Mouse (Mus musculus): Measurements from ENCODE around the gene Fat3. TPM values are rescaled to one million over a fixed set of nuclear protein-coding genes. Genes with fewer than 3 reads are reported as not detected.

Gene Fat3
- polyA plus RNA-seq, 1 experiment from 2014 or later = 1.8 TPM

DNA sequence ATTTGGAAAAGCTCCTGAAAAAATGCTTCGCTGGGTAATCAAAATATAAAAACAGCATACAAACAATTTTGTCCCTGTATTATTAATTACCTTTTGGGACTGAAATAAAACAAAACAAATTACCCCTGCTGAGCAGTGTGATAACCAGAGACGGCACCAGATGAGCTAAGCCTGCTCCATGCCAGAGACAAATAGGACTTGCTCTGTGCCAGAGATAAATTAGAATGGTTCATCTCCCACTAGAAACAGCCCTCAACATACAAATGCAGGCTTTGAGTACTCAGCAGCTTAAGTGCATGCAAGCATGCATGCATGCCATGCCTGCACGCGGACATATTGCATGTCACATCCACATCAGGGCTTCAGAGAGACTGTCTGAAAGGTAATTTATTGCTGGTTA is 288.9 kb downstream of the Fat3 start:
- H3K27me3 ChIP-seq (ENCODE audit: control insufficient read depth, insufficient read depth, low read length) = no peaks in the 10 kb centered on the region
- no peak overlapping the region for H3K9ac ChIP-seq (ENCODE audit: low read length)
- ATAC-seq (ENCODE audit: insufficient number of reproducible peaks, insufficient read depth, low FRiP score, low read depth) = no peak
- 57% methylated on average over 4 of the region's 4 CpGs for WGBS
- no peak overlapping the region for H3K4me2 ChIP-seq (ENCODE audit: low read length)
- peaks cover 4 to 20% of the 10 kb centered on the region in 2 experiments for H3K4me1 ChIP-seq (ENCODE audit: control insufficient read depth in 2 of 2, insufficient read depth in 2 of 2, low read length in 2 of 2)
- H3K36me3 ChIP-seq (ENCODE audit: control insufficient read depth, insufficient read depth, low read length) = no peaks in the 10 kb centered on the region
- no peak overlapping the region for H3K27ac ChIP-seq (replicated peaks in 1 of 2; ENCODE audit: control insufficient read depth in 1 of 2, insufficient read depth in 1 of 2, low read depth in 2 of 2, low read length in 2 of 2)
- H3K4me3 ChIP-seq (ENCODE audit: control insufficient read depth in 1 of 2, insufficient read depth in 1 of 2, low read depth in 1 of 2, low read length in 2 of 2) = no peak overlapping the region
- no peaks in the 10 kb centered on the region for H3K9me3 ChIP-seq (ENCODE audit: control insufficient read depth, low read length)

DNA sequence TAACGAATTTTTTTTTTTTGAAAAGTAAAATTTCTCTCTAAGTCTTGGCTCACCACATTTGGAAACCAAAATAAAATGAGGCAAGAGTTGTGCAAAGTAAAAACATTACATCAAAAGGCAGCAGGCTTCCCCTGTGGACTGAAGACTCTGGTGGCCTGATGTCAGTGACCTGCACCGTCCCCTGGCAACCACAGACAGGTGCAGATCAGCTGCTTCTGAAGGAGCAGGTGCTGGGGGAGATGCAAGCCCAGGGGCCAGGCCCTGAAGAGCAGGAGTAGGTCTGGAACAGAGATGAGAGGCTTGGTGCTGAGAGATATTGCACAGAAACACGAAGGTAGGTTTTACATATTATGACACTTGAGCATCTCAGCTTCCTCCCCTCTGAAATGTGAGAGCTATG is 289.6 kb downstream of the Fat3 start:
- H3K36me3 ChIP-seq (ENCODE audit: control insufficient read depth, insufficient read depth, low read length) = no peaks in the 10 kb centered on the region
- H3K27me3 ChIP-seq (ENCODE audit: control insufficient read depth, insufficient read depth, low read length) = no peaks in the 10 kb centered on the region
- H3K4me2 ChIP-seq (ENCODE audit: low read length) = no peak overlapping the region
- 82% methylated on average over 3 of the region's 3 CpGs for WGBS
- no peak overlapping the region for H3K4me3 ChIP-seq (ENCODE audit: control insufficient read depth in 1 of 2, insufficient read depth in 1 of 2, low read depth in 1 of 2, low read length in 2 of 2)
- no peak overlapping the region for H3K27ac ChIP-seq (replicated peaks in 1 of 2; ENCODE audit: control insufficient read depth in 1 of 2, insufficient read depth in 1 of 2, low read depth in 2 of 2, low read length in 2 of 2)
- H3K9ac ChIP-seq (ENCODE audit: low read length) = no peak overlapping the region
- no peak for ATAC-seq (ENCODE audit: insufficient number of reproducible peaks, insufficient read depth, low FRiP score, low read depth)
- no peaks in the 10 kb centered on the region for H3K9me3 ChIP-seq (ENCODE audit: control insufficient read depth, low read length)
- peaks cover 4 to 20% of the 10 kb centered on the region in 2 experiments for H3K4me1 ChIP-seq (ENCODE audit: control insufficient read depth in 2 of 2, insufficient read depth in 2 of 2, low read length in 2 of 2)

GRCm38 (mm10) chr9:16202296-16202695 is 298.8 kb downstream of the Fat3 start:
- H3K27me3 ChIP-seq (ENCODE audit: control insufficient read depth, insufficient read depth, low read length) = no peaks in the 10 kb centered on the region
- no peaks in the 10 kb centered on the region for H3K36me3 ChIP-seq (ENCODE audit: control insufficient read depth, insufficient read depth, low read length)
- no peaks in the 10 kb centered on the region for H3K9me3 ChIP-seq (ENCODE audit: control insufficient read depth, low read length)
- 65% methylated on average over 6 of the region's 6 CpGs for WGBS
- no peaks in the 10 kb centered on the region for H3K4me1 ChIP-seq (ENCODE audit: control insufficient read depth in 2 of 2, insufficient read depth in 2 of 2, low read length in 2 of 2)
- no peak overlapping the region for H3K4me3 ChIP-seq (ENCODE audit: control insufficient read depth in 1 of 2, insufficient read depth in 1 of 2, low read depth in 1 of 2, low read length in 2 of 2)
- no peak overlapping the region for H3K9ac ChIP-seq (ENCODE audit: low read length)
- no peak for ATAC-seq (ENCODE audit: insufficient number of reproducible peaks, insufficient read depth, low FRiP score, low read depth)
- H3K4me2 ChIP-seq (ENCODE audit: low read length) = no peak overlapping the region
- H3K27ac ChIP-seq (replicated peaks in 1 of 2; ENCODE audit: control insufficient read depth in 1 of 2, insufficient read depth in 1 of 2, low read depth in 2 of 2, low read length in 2 of 2) = no peak overlapping the region

DNA sequence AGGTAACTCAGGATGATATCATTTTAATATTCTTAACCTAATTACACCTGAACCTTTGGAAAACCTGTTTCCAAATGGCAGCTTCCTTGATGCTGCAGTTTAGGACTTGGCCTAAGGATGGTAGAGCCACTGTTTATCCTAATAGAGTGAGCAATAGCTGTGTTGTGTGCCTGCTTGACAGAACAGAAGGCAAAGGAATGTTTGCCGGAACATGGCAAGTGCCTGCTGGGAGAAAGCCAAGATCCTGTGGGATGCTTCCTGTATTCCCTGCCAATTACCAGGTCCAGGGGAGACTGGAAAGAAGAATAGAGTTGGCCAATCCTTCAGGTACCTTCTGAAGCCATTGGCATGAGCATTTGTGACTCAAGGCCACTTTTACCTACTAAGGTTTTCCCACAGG is 300.1 kb downstream of the Fat3 start:
- no peaks in the 10 kb centered on the region for H3K9me3 ChIP-seq (ENCODE audit: control insufficient read depth, low read length)
- H3K36me3 ChIP-seq (ENCODE audit: control insufficient read depth, insufficient read depth, low read length) = no peaks in the 10 kb centered on the region
- no peak overlapping the region for H3K4me2 ChIP-seq (ENCODE audit: low read length)
- no peaks in the 10 kb centered on the region for H3K27me3 ChIP-seq (ENCODE audit: control insufficient read depth, insufficient read depth, low read length)
- 15% methylated on average over 1 of the region's 1 CpGs for WGBS
- H3K27ac ChIP-seq (replicated peaks in 1 of 2; ENCODE audit: control insufficient read depth in 1 of 2, insufficient read depth in 1 of 2, low read depth in 2 of 2, low read length in 2 of 2) = no peak overlapping the region
- H3K4me1 ChIP-seq (ENCODE audit: control insufficient read depth in 2 of 2, insufficient read depth in 2 of 2, low read length in 2 of 2) = no peaks in the 10 kb centered on the region
- no peak overlapping the region for H3K4me3 ChIP-seq (ENCODE audit: control insufficient read depth in 1 of 2, insufficient read depth in 1 of 2, low read depth in 1 of 2, low read length in 2 of 2)
- no peak for ATAC-seq (ENCODE audit: insufficient number of reproducible peaks, insufficient read depth, low FRiP score, low read depth)
- no peak overlapping the region for H3K9ac ChIP-seq (ENCODE audit: low read length)

GRCm38 (mm10) chr9:16186461-16186860 is 314.6 kb downstream of the Fat3 start:
- 0 out of 4 replicates have a peak, but pooled peaks cover 0 to 2% of the 10 kb centered on the region in 2 experiments for H3K4me1 ChIP-seq (ENCODE audit: control insufficient read depth in 2 of 2, insufficient read depth in 2 of 2, low read length in 2 of 2)
- no peaks in the 10 kb centered on the region for H3K9me3 ChIP-seq (ENCODE audit: control insufficient read depth, low read length)
- no peaks in the 10 kb centered on the region for H3K36me3 ChIP-seq (ENCODE audit: control insufficient read depth, insufficient read depth, low read length)
- H3K27ac ChIP-seq (replicated peaks in 1 of 2; ENCODE audit: control insufficient read depth in 1 of 2, insufficient read depth in 1 of 2, low read depth in 2 of 2, low read length in 2 of 2) = no peak overlapping the region
- H3K27me3 ChIP-seq (ENCODE audit: control insufficient read depth, insufficient read depth, low read length) = no peaks in the 10 kb centered on the region
- WGBS = 93% methylated on average over 1 of the region's 1 CpGs
- ATAC-seq (ENCODE audit: insufficient number of reproducible peaks, insufficient read depth, low FRiP score, low read depth) = no peak
- H3K4me3 ChIP-seq (ENCODE audit: control insufficient read depth in 1 of 2, insufficient read depth in 1 of 2, low read depth in 1 of 2, low read length in 2 of 2) = no peak overlapping the region
- no peak overlapping the region for H3K9ac ChIP-seq (ENCODE audit: low read length)
- H3K4me2 ChIP-seq (ENCODE audit: low read length) = no peak overlapping the region

DNA sequence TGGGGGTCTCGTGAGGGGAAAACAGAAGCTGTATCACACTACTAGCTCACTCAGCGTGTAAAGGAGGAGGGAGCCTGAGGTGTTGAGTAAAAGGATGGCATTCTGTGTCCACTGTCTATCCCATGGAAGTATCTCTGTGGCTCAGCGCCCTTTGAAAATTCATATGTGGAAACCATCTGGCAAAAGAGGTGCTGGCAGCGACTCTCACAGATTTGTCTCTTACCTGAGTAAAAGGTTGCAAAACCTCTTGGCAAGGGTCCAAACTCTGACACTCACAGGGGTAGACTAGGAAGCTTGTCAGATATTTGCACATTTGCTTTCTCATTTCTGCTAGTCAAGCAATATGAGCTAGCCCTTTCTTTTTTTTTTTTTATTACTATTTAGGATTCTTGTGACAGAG is 331.8 kb downstream of the Fat3 start:
- H3K4me1 ChIP-seq (ENCODE audit: control insufficient read depth in 2 of 2, insufficient read depth in 2 of 2, low read length in 2 of 2) = peaks cover 5 to 6% of the 10 kb centered on the region in 2 experiments; a peak in 2 of 4 replicates
- ATAC-seq (ENCODE audit: insufficient number of reproducible peaks, insufficient read depth, low FRiP score, low read depth) = no peak
- H3K36me3 ChIP-seq (ENCODE audit: control insufficient read depth, insufficient read depth, low read length) = no peaks in the 10 kb centered on the region
- H3K4me3 ChIP-seq (ENCODE audit: control insufficient read depth in 1 of 2, insufficient read depth in 1 of 2, low read depth in 1 of 2, low read length in 2 of 2) = no peak overlapping the region
- WGBS = 83% methylated on average over 4 of the region's 4 CpGs
- no peak overlapping the region for H3K4me2 ChIP-seq (ENCODE audit: low read length)
- H3K27me3 ChIP-seq (ENCODE audit: control insufficient read depth, insufficient read depth, low read length) = no peaks in the 10 kb centered on the region
- H3K9me3 ChIP-seq (ENCODE audit: control insufficient read depth, low read length) = no peaks in the 10 kb centered on the region
- H3K9ac ChIP-seq (ENCODE audit: low read length) = no peak overlapping the region
- H3K27ac ChIP-seq (replicated peaks in 1 of 2; ENCODE audit: control insufficient read depth in 1 of 2, insufficient read depth in 1 of 2, low read depth in 2 of 2, low read length in 2 of 2) = no peak overlapping the region

GRCm38 (mm10) chr9:16168051-16168450 is 333.0 kb downstream of the Fat3 start:
- ATAC-seq (ENCODE audit: insufficient number of reproducible peaks, insufficient read depth, low FRiP score, low read depth) = no peak
- Histone ChIP-seq H3K4me2 (ENCODE audit: low read length) (no peak overlapping the region), H3K4me1 (ENCODE audit: control insufficient read depth in 2 of 2, insufficient read depth in 2 of 2, low read length in 2 of 2) (peaks cover 4 to 5% of the 10 kb centered on the region in 2 experiments; a peak in 2 of 4 replicates), H3K36me3 (ENCODE audit: control insufficient read depth, insufficient read depth, low read length) (no peaks in the 10 kb centered on the region), H3K27me3 (ENCODE audit: control insufficient read depth, insufficient read depth, low read length) (no peaks in the 10 kb centered on the region), H3K9me3 (ENCODE audit: control insufficient read depth, low read length) (no peaks in the 10 kb centered on the region), H3K9ac (ENCODE audit: low read length) (no peak overlapping the region), H3K27ac (replicated peaks in 1 of 2; ENCODE audit: control insufficient read depth in 1 of 2, insufficient read depth in 1 of 2, low read depth in 2 of 2, low read length in 2 of 2) (no peak overlapping the region), H3K4me3 (ENCODE audit: control insufficient read depth in 1 of 2, insufficient read depth in 1 of 2, low read depth in 1 of 2, low read length in 2 of 2) (no peak overlapping the region)
- 73% methylated on average over 2 of the region's 2 CpGs for WGBS

DNA sequence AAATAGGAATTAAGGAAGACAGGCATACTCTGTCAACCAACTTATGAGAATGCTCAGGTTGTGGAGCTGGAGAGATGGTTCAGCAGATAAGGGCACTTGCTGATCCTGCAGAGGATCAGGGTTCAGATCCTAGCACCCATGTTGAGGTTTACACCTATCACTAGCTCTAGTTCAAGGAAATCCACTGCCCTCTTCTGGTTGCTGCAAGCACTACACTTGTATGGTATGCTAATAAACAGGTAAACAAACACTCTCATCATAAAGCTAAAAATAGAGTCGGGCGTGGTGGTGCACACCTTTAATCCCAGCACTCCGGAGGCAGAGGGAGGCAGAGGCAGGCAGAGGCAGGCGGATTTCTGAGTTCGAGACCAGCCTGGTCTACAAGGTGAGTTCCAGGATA is 341.7 kb downstream of the Fat3 start:
- Histone ChIP-seq H3K27me3 (ENCODE audit: control insufficient read depth, insufficient read depth, low read length) (no peaks in the 10 kb centered on the region), H3K4me1 (ENCODE audit: control insufficient read depth in 2 of 2, insufficient read depth in 2 of 2, low read length in 2 of 2) (no peaks in the 10 kb centered on the region), H3K9me3 (ENCODE audit: control insufficient read depth, low read length) (no peaks in the 10 kb centered on the region), H3K36me3 (ENCODE audit: control insufficient read depth, insufficient read depth, low read length) (no peaks in the 10 kb centered on the region), H3K4me2 (ENCODE audit: low read length) (no peak overlapping the region), H3K27ac (replicated peaks in 1 of 2; ENCODE audit: control insufficient read depth in 1 of 2, insufficient read depth in 1 of 2, low read depth in 2 of 2, low read length in 2 of 2) (no peak overlapping the region), H3K4me3 (ENCODE audit: control insufficient read depth in 1 of 2, insufficient read depth in 1 of 2, low read depth in 1 of 2, low read length in 2 of 2) (no peak overlapping the region), H3K9ac (ENCODE audit: low read length) (no peak overlapping the region)
- ATAC-seq (ENCODE audit: insufficient number of reproducible peaks, insufficient read depth, low FRiP score, low read depth) = no peak
- 85% methylated on average over 5 of the region's 5 CpGs for WGBS
